Mouse (Mus musculus) spleen, postnatal 4 days (tissue): ENCODE measurements at regions not wholly inside any gene's neighbourhood (a gene's known extent, or its start where the extent isn't known, plus 50 kb on each side); places are given as distances from the start of the nearest gene placed in this dataset.

Source experiments
- DNase-seq, 2 experiments: peaks; one replicate each; pipeline ENCODE4 v3.0.0; 2022; ENCODE audit warnings: low spot score in 2 of 2

GRCm38 (mm10) chr4:8955306-8955705 lies 716.5 kb upstream of the Car8 start:
- DNase-seq = no peak

- DNase-seq = no peak
Measured at GRCm38 (mm10) chr4:8954356-8954914, 715.6 kb upstream of the Car8 start.

- DNase-seq = no peak
Measured at GRCm38 (mm10) chr4:8953181-8953580, 714.3 kb upstream of the Car8 start.

DNA sequence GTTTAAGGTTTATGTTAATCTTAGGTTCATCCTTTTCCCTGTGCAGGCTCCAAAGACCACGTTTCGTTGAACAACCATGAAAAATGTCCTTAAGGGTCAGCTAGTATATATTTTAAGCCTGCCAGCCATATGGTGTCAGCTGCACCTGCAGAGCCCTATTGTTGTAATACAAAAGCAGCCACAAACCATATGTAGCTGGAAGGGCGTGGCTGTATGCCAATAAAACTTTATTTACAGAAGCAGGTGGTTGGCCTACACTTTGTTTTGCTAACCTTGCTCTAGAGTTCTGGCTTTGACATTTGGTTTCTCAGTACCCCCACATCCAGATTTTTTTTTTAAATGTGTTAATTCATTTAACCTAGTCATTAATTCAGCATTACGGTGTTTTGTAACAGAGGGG lies 711.1 kb upstream of the Car8 start:
- no peak for DNase-seq

DNA sequence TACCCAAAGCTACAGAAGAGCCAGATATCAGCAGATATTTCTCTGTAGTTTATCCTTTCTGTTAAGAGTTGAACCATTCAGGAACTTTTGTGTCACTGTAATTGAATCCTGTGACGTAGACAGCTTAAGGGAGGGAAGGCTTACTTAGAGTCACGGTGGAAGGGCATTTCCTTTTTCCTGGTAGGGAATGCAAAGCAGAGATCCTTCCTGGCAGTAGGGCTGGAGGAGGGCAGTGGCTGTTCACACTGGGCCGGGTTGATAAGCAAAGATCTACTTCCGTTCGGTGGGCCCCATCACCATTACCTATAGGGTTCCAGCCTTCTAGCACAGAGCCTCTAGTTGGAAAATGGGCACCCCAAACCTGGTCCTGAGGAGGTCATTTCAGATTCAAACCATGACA lies 710.7 kb upstream of the Car8 start:
- DNase-seq = no peak

DNA sequence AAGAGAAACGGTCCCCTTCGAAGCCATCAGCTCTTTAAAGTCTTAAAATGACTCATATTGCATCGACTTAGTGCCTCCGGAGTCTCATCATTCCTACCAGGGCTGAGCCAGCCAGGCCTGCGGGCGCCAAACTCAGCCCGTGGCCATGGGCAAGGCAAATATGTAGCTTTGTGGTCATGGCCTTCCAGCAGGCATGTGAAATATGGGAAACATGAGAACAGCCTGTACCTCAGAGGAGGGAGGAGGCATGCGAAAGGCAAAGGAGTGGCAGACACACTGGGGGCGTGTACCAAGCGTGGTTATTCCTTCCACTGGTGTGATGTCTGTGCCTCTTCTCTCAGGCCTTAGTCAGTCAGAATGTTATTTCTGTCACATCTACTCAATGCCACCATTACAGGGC lies 706.3 kb upstream of the Car8 start:
- no peak for DNase-seq

- DNase-seq = no peak
Measured at GRCm38 (mm10) chr4:8943080-8943479, 704.2 kb upstream of the Car8 start.

DNA sequence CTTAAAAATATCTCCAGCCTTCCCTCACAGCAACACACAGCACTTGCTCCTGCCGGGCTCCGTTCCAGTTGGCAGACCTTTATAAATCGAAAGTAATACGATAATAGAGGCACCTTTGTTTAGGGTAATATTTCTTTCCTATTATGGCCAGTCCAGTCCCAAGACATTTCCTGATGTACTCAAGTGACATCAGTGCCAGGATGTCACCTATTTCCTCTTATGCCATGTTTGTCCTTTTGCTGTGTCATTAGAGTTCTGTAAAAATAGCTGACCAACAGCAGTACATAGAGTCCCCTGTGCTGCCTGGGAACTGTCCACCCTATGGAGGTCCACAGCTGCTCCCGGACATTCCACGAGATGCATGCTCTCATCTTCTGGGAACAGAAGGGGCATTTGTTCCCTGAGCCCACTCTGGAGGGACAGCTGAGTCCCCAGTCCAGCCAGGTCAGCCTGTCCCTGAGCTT lies 700.1 kb upstream of the Car8 start:
- no peak for DNase-seq

DNA sequence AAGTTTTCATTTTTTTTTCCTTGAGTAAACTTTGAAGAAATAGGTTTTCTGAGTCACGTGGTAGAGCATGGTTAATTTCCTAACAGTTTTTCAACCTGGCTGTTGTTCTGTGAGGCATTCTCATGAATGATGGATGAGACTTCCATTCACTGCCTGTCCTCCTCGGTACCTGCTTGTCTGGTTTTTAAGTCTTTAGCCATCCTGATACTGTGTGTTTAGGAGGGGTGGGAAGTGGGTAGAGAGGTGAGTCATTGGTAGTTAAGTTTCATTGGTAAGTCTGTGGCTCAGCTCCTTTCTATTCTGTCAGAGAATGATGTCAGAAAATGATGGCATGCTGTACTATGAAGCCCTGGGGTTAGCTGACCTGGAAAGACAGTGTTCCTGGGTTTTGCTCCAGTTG lies 697.1 kb upstream of the Car8 start:
- no peak for DNase-seq

DNA sequence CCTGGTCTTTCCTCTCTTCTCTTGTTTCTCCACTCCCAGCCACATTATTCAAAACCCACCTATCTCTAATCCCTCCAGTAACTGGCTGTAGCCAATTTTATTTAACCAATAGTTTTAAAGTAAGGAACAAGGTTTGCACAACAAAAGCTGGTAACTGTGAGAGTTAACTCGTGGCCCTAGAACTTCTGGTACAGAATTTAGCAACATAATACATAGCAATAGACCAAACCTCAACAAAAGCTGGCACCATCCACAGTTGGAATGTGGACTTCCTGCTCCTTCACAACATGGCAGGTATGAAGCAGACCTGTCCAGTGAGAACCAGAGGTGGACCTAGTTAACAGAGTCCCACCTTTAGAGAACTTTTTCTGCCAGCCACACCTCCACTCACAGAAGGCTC lies 695.7 kb upstream of the Car8 start:
- no peak for DNase-seq

- DNase-seq = no peak
Measured at GRCm38 (mm10) chr4:8929346-8929745, 690.5 kb upstream of the Car8 start.

GRCm38 (mm10) chr4:8928551-8929305 lies 689.9 kb upstream of the Car8 start:
- no peak for DNase-seq

DNA sequence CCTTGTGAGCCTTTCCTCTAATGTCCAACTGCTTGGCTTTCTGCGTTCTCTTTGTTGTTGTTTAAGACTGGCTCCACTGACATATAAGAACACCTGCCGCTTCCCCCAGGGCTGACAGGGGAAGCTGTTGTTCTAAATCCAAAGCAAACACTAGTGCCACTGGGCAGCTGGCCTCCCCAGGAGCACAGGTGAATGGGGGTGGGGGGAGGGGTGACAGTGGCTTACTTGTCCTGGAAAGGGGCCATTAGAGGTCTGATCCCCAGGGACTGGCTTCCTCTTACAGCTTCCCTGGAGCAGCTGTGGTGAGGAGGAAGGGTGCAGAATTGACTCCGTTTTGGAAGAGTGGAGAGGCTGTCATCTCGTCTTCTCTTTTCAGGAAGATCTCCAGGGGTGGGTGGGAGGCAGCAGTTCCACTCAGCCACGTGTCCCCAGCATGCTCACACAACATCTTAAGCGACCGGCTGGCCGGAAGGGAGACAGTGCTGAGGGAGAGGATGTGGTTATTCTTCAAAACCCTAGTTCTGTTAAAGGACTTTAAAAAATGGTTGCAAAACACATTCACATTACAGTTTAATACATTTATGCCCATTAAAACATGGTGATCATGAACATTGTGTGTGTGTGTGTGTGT lies 688.5 kb upstream of the Car8 start:
- peak in 1 of 2 experiments; percentile 33 for DNase-seq

DNA sequence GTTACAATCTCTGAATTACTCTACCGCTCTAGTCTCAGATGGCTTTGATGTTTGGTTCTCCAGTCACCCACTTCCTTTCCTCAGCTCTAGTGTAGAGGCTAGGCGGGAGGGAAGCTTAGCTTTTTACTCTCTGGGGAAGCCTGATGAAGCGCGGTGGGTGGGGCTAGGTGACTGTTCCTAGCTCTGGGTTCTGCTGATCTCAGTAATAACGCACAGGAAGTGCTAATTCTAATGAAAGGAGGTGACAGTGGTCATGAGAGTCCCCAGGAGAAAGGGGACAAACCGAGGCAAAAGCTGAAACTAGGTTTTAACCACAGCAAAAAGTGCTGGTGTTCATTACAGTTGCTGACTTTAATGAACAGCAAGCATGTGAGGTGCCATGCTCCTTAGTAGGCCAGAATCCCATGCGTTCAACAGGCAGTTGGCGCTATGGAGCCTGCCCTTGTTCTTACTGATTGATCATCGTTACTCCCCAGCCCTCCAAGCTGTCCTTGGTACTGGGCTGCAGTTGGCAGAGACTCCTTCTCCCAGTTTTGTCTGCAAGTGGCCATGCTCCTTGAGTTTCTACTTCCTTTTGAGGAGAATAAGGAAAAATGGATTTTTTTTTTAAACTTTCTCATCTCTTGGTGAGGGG lies 687.9 kb upstream of the Car8 start:
- peak in 1 of 2 experiments; percentile 50 for DNase-seq

GRCm38 (mm10) chr4:8922695-8923363 lies 684.0 kb upstream of the Car8 start:
- no peak for DNase-seq

GRCm38 (mm10) chr4:8921477-8922385 lies 682.9 kb upstream of the Car8 start:
- no peak for DNase-seq

- no peak for DNase-seq
Measured at GRCm38 (mm10) chr4:8920306-8920705, 681.5 kb upstream of the Car8 start.

DNA sequence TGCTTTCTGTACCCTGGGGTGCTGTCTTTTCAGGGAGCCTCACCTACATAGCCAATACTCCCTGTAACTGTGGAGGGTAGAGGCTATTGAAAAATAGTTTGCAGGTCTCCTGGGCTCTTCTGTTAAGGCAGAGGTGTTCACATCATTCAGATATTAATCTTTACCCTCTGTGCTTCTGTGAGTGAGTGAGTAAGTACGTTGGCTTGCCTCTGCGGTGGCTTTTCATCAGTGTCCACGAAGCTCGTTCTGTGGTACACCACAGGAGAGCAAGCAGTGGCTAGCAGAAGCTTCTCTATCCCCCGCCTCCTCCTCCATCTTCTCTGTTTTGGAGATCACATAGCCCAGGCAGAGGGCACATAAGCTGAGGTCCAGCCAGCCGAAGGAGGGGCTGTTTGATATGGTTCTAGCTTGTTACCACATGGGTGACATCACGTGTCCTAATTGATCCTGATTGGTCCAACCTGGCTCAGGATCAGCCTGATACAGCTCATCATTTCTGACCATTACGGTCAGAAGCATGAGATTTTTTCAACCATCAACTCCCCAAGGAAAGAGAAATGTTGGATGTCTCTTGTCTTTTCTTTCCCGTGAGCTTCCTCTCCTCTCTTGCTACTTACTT lies 680.6 kb upstream of the Car8 start:
- DNase-seq = no peak
